Mouse (Mus musculus): ENCODE results near the gene Zfp93.
"Not testable (repeated sequence)": the region's sequence is repeated elsewhere in the genome, so short reads cannot be mapped to it uniquely, and the experiment has no call there.

Zfp93 gene

DNA sequence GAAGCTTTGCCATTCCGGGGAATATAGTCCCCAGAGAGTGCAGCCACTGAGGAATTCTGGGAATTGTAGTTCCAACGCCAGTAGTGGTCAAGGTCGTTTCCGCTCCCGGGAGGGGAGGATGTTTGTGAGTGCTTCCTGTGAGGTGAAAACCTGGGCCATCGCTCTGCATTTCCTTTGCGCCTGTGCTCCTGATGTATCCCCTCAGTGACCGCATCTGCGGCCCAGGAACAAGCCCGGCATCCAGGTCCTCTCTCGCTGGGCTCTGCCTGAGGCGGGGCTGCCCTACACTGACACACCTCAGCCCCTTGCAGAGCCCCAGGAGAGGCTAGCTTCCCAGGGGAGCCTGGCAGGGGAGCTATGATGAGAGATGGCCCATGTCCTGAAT lies at the start of gene Zfp93:
Gene Zfp93 (plus strand): TSS at position 133 of the 385 bp plus-strand sequence.
- DNase-seq: peak; percentile 26 to 37

DNA sequence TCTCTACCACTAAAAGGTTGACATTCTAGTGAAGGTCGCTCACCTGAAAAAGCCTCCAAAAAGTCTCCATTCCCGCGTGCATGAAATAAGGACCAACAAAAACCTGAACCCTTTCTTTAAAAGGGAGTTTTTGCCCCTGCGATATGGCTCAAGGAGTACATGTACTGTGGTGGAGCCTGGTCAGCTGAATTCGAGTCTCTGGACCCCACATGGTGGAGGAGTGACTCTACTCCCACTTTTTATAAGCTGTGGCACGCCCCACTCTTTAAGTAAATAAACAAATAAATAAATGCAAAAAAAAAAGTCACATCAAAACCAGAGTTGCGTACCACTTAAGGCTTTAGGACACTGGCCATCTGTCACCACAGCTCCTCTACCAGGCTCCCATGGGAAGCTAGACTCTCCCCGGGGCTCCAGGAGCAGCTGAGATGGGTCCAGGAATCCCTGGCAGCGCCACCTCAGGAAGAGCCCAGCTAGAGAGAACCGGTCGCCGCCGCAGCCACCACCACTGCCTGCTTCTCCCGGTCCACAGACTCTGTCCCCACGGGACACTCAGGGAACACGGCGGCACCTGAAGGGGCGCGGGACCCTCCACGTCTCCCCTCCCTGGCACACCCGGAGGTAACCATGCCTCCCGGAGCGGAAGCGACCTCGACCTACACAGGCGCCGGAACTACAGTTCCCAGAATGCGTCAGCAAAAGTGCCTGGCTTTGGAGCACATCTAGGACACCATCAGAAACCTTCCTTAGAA lies 33.0 kb upstream of the Zfp93 start, which contains the start of gene Zfp109:
Gene Zfp109 (minus strand): TSS at position 521 of the 752 bp plus-strand sequence.
- peak; percentile 12 to 39 for DNase-seq

DNA sequence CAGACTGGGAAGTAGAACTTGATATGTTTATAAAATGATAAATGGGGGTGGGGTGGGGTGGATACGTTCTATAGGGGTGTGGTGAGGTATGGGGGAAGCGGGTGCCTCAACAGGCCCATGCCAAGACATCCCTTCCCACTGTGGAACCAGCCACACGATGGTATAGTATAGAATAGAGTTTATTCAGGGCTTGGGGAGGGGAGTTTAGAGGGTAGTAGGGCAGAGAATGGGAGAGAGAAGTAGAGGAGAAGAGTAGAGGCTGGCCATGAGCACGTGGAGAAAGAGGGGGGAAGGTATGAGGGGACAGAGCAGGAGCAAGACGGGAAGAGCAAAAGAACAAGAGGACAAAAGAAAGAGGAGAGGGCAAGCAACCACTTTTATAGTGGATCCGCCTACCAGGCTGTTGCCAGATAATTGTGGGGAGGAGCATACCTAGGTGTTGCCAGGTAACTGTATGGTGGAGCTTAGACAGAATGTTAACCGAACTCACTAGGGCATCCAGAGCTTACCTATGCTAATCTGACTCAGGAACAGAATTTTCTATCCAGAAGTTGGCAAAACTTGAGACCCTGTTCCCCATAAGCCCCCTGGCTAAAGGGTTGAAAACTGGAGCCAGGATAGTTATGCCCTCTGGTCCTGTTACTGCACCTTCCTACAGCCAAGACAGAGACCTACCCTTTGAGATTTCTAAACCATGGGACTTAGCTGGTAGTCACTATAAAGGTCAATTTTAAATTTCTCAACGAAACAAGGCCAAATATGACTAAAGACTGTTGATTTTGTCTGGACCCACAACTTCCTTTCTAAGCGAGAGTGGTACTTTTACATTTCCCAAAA lies 16.2 kb upstream of the Zfp93 start:
- no peak for DNase-seq

DNA sequence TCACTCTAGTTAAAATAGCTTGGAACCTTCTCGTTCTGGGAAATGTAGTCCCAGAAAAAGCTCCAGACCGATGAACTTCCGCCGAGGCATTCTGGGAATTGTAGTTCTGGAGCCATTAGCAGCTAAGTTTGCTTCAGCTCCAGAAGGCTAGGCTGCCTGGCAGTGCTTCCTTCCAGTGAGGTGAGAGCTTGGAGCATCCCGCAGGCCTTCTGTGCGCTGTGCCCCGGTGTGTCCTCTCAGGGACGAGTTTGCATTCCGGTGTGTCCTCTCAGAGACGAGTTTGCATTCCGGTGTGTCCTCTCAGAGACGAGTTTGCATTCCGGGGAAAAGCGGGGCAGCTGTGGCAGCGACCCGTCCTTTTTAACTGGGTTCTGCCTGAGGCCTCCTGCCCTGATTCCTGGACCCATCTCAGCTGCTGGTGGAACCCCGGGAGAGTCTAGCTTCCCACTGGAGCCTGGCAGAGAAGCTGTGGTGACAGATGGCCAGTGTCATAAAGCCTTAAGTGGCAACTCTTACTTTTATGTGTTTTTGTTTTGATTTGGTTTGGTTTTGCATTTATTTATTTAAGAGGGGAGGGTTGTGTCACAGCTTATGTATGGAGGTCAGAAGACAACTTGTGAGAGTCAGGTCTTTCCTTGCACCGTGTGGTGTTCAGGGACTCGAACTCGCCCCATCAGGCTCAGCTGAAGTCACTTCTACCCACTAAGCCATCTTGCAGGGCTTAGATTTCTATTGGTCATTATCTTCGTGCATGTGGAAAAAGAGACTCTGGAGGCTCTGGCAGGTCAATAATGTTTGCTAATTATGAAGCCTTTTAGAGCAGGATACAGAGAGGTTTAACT lies 15.4 kb upstream of the Zfp93 start, which contains the start of gene Zfp108:
Gene Zfp108 (plus strand): TSS at position 162 of the 842 bp plus-strand sequence.
- peak; percentile 9 to 34 for DNase-seq

DNA sequence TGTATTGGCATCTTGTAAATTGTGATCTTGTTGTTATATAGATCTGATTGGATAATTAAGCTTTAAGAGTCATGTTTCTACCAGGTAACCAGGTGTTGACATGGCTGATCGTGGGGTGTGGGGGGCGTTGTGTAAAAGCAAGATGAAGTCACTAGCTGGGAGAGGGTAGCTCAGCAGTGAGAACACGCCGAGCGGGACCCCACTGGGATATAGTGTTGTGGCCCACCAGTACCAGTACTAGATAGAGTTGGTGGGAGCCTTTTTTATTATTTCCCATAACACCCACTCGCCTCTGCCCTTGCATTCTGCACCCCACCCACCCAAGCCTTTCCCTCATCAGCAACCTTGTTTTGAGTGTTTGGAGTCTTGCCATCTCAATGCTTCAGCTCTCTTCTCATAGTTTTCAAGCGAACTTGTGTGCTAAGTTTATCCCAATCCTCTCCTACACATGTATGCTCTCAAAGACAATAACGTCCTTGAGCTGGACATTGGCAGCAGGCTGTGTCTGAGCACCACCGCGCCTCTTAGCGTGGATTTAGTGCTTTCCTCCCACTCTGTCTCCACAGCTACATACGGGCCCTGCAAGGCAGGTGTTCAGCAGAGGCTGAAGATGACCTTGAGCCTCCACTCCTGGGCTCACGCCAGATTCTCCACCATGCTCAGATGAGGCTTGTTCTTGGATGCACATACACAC lies 10.8 kb upstream of the Zfp93 start:
- no peak for DNase-seq

DNA sequence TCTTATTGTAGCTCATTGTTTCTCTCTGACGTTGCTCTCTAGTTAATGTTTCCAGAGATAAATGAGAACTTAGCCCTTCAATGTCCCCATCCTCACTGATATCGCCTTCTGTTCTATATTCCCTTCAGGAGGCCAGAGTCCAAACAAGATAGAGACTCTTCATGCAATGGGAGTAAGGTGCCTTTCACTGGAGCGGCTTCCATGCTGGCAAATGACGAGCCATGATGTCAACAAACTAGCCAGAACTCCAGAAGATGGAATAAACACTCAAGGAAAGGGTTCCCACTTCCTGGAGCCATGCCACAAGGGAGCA lies 10.3 kb upstream of the Zfp93 start:
- DNase-seq: no peak

DNA sequence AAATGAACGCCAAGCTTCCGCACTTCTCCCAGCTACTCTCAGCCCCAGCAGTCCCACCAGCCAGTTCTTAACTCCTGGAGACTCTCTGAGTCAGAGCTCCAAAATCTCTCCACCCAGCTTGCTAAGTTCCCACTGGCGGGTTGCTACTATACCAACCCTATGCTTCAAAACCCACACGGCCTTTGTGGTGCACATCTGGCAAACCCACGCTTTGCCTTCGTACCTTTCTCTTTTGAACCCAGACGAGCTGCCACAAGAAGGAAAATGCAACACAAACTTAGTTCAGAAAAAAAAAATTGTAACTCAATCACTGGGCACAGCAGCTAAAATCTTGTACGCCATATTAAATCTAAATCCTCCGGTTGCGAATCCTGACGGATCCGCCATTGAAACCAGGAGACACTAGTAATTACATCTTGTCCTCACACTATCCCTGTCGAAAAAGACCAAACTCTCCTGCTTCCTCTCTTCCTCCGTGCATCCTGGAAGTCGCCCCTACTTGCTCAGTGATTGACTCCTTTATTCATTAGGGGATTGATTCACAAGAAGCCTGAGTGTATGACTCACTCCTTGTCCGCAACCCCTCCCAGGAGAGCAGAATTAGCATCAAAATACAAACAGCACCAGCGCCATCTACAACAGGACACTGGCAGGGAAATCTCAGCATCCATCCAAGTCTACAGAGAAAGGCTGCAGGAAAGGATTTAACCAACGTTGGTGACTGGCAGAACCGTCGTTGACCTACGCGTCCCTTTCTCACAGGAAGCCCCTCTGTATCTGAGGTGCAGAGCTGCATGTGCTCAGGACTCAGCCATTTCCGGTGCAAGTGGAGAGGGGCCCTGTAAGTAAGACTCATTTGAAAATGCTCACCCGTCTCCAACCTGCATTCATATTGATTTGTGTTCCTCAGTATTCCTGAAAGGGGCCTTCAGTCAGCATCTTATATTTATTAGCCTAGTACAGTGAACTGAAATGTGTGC lies 1.8 kb upstream of the Zfp93 start:
- DNase-seq: no peak

DNA sequence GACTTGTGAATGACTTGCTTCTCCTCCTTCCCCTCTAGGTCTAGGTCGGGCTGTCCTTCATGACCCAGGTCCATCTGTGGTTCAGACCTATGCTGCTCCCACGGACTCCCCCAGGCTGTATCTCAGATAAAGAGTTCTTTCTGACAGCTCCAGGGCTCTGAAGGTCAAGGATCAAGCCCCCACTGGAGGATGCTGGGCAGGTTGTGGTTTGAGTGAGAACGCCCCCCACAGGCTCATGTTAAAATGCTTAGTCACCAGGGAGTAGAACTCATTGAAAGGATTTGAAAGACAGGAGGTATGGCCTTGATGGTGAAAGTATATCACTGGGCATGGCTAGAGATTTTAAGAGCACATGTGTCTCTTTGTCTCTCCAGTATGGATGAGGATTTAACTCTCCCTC lies 964 bp upstream of the Zfp93 start:
- no peak for DNase-seq

DNA sequence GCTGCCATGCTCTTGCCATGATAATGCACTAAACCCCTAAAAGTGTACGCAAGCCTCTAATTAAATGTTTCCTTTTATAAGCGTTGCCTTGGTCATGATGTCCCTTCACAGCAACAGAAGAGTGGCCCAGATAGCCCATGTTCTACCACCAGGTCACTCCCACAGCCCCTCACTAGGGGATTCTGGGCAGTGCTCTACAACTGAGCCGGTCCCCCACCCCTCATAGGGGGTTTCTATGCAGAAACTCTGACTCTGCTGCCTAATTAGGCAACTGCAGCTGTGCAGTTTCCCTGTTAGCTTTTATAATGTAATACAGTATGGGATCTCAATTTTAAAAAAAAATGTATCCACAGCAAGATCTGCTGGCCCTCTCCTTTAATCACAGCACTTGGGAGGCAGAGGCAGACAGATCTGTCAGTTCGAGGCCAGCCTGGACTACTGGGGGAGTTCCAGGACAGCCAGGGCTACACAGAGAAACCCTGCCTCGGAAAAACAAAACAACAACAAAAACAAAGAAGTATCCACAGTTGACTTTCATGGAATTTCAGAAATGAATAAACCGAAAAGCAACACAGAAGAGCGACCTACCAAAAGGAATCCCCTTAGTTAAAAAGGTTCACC lies 443 bp upstream of the Zfp93 start:
- DNase-seq: no peak

DNA sequence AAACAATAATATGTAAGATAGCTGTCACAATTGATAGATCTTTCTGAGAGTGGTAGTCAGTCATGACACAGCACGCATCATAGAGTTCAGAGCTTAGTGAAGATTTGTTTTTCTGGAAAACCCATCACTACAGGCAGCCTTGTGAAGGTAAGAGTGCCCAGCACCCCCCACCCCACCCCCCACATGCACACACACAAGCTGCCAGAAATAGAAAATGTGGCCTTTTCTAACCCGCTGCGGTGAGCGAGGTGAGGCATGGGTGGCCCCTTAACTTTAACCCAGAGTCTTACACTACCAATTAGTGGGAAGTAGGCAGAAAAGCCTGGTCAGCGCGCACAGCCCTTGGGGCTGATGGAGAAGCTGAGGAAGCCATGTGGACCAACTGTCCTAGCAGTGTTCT lies 971 bp downstream of the Zfp93 start:
- no peak for DNase-seq

DNA sequence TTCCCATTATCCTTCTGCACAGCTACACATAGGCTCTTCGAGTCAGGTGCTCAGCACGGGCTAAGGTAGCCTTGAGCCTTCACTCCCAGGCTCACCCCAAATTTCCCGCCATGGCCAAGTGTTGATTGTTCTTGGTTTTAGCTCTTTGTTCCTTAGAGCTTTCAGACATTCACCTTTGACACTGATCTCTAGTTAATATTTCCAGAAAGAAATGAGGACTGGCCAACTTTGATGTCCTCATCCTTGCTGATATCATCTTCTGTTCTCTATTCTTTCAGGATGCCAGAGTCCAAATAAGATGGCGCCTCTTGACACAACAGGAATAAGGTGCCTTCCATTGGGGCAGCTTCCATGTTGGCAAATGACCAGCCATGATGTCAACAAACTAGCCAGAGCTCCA lies 4.2 kb downstream of the Zfp93 start:
- DNase-seq: no peak

DNA sequence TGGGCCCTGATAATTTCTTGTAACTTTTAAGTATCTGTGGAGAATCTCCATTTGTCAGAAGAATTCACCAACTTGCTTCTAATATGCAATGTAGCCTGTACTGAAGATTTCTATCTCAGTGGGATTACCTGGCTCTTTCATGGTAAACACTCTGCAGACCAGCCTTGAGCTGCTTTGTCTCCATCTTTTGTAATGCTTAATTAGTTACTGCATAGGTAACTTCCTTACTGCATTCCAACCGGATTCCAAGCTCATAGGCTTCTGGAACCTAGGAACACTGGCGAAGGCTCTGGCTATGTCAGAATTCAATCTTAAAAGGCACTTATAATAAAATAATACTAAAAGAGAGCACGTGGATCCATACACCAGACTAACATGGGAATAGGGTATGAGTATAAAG lies 8.6 kb downstream of the Zfp93 start:
- not testable (repeated sequence) for DNase-seq

DNA sequence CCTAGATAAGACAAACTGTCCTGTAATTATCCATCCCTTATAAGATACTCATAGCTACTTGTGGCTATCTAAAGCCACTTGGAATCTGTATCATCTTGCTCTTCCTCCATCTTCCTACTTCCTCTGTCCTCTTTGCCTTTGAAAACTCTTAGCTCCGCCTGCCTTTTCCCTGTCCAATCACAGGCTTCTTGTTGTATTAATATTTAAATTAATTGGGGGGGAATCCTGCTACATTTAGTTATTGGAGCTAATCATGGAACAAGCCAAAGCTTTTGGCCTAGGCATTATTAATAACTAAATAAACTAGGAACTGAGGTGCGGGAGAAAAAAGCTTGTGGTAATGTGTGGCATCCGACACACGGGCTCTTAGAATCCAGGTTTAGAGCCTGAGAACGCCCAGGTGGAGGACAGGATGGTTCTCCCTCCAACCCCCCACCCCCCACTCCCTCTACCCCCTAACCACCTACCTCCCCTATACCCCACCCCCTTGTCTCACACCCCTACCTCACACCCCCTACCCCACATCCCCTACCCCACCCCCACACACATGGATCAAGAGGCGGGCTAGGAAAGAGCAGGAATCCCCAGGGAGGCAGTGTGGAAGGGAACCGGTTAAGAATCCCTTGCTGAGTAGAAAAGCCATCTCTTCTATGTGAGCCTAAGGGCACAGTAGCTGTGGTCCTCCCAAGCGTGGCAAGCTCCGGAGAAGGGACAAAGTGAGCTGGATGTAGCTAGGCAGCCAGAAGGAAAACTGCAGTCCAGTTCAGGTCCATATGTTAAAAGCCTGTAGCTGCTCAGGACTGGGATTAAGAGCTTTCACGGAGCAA lies 10.0 kb downstream of the Zfp93 start:
- no peak for DNase-seq

DNA sequence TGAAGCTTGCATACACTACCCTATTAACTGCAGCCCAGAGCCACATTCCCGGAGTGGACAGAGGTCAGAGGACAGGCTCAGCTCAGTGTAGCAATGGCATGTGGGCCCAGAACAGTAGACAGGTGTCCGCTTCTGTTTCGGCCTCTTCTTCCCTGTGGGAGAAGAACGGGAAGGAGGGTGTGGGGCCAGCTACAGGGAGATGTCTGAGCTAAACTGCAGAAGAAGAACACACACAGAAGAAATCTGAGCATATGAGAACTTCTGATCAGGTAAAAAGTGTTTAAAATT lies 10.6 kb downstream of the Zfp93 start:
- DNase-seq: no peak

DNA sequence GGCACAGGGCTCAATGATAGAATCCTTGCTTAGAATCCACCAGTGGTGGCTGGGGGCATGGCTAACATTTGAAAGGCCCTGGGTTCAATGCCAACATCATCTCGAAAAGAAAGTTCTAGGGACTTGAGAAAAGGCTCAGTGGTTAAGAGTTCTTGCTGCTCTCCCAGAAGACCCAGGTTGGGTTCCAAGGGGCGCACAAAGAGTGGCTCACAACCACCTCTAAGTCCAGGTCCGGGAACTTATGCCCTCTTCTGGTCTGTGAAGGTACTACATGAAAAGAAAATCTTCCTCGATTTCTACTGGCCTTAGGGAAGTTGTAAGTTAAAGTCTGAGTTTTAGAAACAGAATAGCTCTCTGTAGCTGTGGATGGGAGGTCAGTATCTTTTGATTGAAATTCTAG lies 15.9 kb downstream of the Zfp93 start:
- no peak for DNase-seq

DNA sequence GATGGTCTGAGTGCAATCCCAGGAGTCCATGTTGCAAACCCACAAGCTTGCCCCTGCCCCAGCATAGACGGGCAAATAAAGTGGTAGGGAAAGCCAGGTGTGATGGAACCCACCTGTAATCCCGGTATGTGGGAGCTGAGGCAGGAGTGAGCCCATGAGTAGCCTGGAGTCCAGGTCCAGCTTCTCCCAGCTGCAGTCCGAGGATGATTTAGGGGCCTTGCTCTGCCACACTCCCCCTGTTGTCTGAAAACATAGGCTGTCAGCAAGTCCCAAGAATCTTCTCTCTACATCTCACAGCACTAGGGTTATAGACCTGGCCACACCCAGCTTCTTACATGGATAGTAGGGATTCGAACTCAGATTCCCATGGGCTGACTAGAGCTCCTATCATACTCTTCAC lies 16.7 kb downstream of the Zfp93 start:
- no peak for DNase-seq

DNA sequence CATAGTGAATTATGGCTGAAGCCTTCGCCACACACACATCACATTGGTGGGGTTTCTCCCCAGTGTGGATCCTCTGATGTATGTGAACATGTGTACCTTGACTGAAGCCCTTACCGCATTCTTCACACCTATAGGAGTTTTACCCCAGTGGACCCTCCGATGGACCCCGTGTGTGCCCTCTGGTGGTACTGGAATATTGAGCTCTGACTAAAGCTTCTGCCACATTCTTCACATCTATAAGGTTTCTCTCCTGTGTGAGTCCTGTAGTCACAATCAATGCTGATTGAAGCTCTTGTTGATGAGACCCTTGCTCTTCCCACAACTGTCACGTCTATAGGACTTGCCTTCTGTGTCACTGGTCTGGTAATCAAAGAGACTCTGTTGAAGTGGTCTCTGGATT lies 17.4 kb downstream of the Zfp93 start:
- no peak for DNase-seq

DNA sequence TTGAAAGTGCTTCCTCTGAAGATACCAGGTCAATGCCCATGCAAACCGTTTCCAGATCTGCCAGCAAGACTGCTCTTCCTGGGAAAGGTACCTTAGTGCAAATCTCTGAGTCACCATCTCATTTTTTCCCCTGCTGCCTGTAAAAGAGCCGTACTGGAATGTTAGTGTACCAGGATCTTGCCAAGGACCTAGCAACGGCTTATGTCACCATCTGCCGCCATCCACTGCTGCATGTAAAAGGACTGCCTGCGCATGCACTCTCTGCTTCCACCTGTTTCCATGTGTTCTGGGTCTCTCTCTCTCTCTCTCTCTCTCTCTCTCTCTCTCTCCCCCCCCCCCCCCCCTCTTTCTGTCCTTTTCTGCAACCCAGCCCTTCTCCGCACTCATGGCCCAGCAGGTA lies 18.3 kb downstream of the Zfp93 start:
- DNase-seq: no peak

DNA sequence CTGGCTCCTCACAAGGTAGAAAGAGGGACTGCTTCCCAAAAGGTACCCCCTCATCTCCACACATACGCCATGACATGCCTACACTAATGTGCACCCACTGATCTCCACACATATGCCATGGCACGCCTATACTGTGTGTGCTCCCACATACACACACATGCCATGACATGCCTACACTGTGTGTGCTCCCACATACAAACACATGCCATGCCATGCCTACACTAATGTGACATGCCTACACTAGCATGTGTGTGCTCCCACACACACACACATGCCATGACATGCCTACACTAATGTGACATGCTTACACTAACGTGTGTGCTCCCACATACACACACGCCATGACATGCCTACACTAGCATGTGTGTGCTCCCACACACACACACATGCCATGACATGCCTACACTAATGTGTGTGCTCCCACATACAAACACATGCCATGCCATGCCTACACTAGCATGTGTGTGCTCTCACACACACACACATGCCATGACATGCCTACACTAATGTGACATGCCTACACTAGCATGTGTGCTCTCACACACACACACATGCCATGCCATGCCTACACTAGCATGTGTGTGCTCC lies 20.0 kb downstream of the Zfp93 start:
- DNase-seq: no peak

Measured in spleen, adult 18-20 months (tissue).